Mouse (Mus musculus): Measurements from ENCODE around the gene Slc6a16. TPM values are rescaled to one million over a fixed set of nuclear protein-coding genes. Genes with fewer than 3 reads are reported as not detected.
A peak's percentile ranks its signal among the peaks of the same experiment; 100 is the strongest.

The Slc6a16 gene
- polyA plus RNA-seq, 1 experiment: 0.63 TPM

- Histone ChIP-seq H3K4me3 (ENCODE audit: low read depth, low read length) (no peak overlapping the region), H3K4me1 (ENCODE audit: control insufficient read depth, insufficient read depth, low read length) (peaks cover 7% of the 10 kb centered on the region), H3K27ac (ENCODE audit: insufficient read depth, low read length) (no peak overlapping the region), H3K27me3 (ENCODE audit: control insufficient read depth, insufficient read depth, low read length, poor library complexity, severe bottlenecking) (no peaks in the 10 kb centered on the region), H3K9ac (ENCODE audit: low read depth, poor library complexity, severe bottlenecking) (no peak overlapping the region), H3K9me3 (replicated peaks; ENCODE audit: control insufficient read depth, insufficient read depth, low read length, poor library complexity, severe bottlenecking) (no peaks in the 10 kb centered on the region), H3K36me3 (ENCODE audit: control insufficient read depth, insufficient read depth, low read length, poor library complexity, severe bottlenecking) (peaks cover 6% of the 10 kb centered on the region; the same call in 1 of the 2 replicates)
- TF ChIP-seq CTCF (IDR thresholded peaks at IDR 0.05; ENCODE audit: low read depth, low read length): no peak
- TF ChIP-seq EP300 (IDR thresholded peaks at IDR 0.05; ENCODE audit: insufficient read depth, low read depth, low read length): no peak
- TF ChIP-seq POLR2A (IDR thresholded peaks at IDR 0.05; ENCODE audit: insufficient read depth, low read length): no peak
Measured at GRCm38 (mm10) chr7:45226421-45226820, 14.5 kb upstream of the Slc6a16 start.

- H3K27ac ChIP-seq (ENCODE audit: insufficient read depth, low read length): peak overlapping the region; percentile 49
- peaks cover 7% of the 10 kb centered on the region for H3K4me1 ChIP-seq (ENCODE audit: control insufficient read depth, insufficient read depth, low read length)
- no peaks in the 10 kb centered on the region for H3K9me3 ChIP-seq (replicated peaks; ENCODE audit: control insufficient read depth, insufficient read depth, low read length, poor library complexity, severe bottlenecking)
- no peak overlapping the region for H3K9ac ChIP-seq (ENCODE audit: low read depth, poor library complexity, severe bottlenecking)
- peaks cover 11% of the 10 kb centered on the region; the same call in 1 of the 2 replicates for H3K36me3 ChIP-seq (ENCODE audit: control insufficient read depth, insufficient read depth, low read length, poor library complexity, severe bottlenecking)
- no peaks in the 10 kb centered on the region for H3K27me3 ChIP-seq (ENCODE audit: control insufficient read depth, insufficient read depth, low read length, poor library complexity, severe bottlenecking)
- no peak for TF ChIP-seq EP300 (IDR thresholded peaks at IDR 0.05; ENCODE audit: insufficient read depth, low read depth, low read length)
- TF ChIP-seq POLR2A (IDR thresholded peaks at IDR 0.05; ENCODE audit: insufficient read depth, low read length): no peak
- no peak for TF ChIP-seq CTCF (IDR thresholded peaks at IDR 0.05; ENCODE audit: low read depth, low read length)
- H3K4me3 ChIP-seq (ENCODE audit: low read depth, low read length): peak overlapping the region; percentile 1; the same call in 1 of the 2 replicates
Measured at GRCm38 (mm10) chr7:45228548-45228947, 12.3 kb upstream of the Slc6a16 start.

- Histone ChIP-seq H3K4me1 (ENCODE audit: control insufficient read depth, insufficient read depth, low read length) (peaks cover 7% of the 10 kb centered on the region), H3K9ac (ENCODE audit: low read depth, poor library complexity, severe bottlenecking) (no peak overlapping the region), H3K36me3 (ENCODE audit: control insufficient read depth, insufficient read depth, low read length, poor library complexity, severe bottlenecking) (peaks cover 11% of the 10 kb centered on the region; the same call in 1 of the 2 replicates), H3K27me3 (ENCODE audit: control insufficient read depth, insufficient read depth, low read length, poor library complexity, severe bottlenecking) (no peaks in the 10 kb centered on the region), H3K9me3 (replicated peaks; ENCODE audit: control insufficient read depth, insufficient read depth, low read length, poor library complexity, severe bottlenecking) (no peaks in the 10 kb centered on the region), H3K4me3 (ENCODE audit: low read depth, low read length) (no peak overlapping the region), H3K27ac (ENCODE audit: insufficient read depth, low read length) (peak overlapping the region; percentile 49)
- TF ChIP-seq POLR2A (IDR thresholded peaks at IDR 0.05; ENCODE audit: insufficient read depth, low read length) (no peak), EP300 (IDR thresholded peaks at IDR 0.05; ENCODE audit: insufficient read depth, low read depth, low read length) (0 out of 2 replicates have a peak, but pooled peaks have one; percentile 30), CTCF (IDR thresholded peaks at IDR 0.05; ENCODE audit: low read depth, low read length) (no peak)
Measured at GRCm38 (mm10) chr7:45229046-45229445, 11.8 kb upstream of the Slc6a16 start.

- Histone ChIP-seq H3K27ac (ENCODE audit: insufficient read depth, low read length) (peak overlapping the region; percentile 95), H3K9ac (ENCODE audit: low read depth, poor library complexity, severe bottlenecking) (no peak overlapping the region), H3K9me3 (replicated peaks; ENCODE audit: control insufficient read depth, insufficient read depth, low read length, poor library complexity, severe bottlenecking) (no peaks in the 10 kb centered on the region), H3K4me1 (ENCODE audit: control insufficient read depth, insufficient read depth, low read length) (peaks cover 7% of the 10 kb centered on the region), H3K36me3 (ENCODE audit: control insufficient read depth, insufficient read depth, low read length, poor library complexity, severe bottlenecking) (peaks cover 11% of the 10 kb centered on the region; the same call in 1 of the 2 replicates), H3K27me3 (ENCODE audit: control insufficient read depth, insufficient read depth, low read length, poor library complexity, severe bottlenecking) (no peaks in the 10 kb centered on the region), H3K4me3 (ENCODE audit: low read depth, low read length) (no peak overlapping the region)
- TF ChIP-seq EP300 (IDR thresholded peaks at IDR 0.05; ENCODE audit: insufficient read depth, low read depth, low read length) (peak; percentile 96), CTCF (IDR thresholded peaks at IDR 0.05; ENCODE audit: low read depth, low read length) (no peak), POLR2A (IDR thresholded peaks at IDR 0.05; ENCODE audit: insufficient read depth, low read length) (no peak)
Measured at GRCm38 (mm10) chr7:45229459-45230203, 11.3 kb upstream of the Slc6a16 start.

- Histone ChIP-seq H3K36me3 (ENCODE audit: control insufficient read depth, insufficient read depth, low read length, poor library complexity, severe bottlenecking) (0 out of 2 replicates have a peak, but pooled peaks cover 5% of the 10 kb centered on the region), H3K4me1 (ENCODE audit: control insufficient read depth, insufficient read depth, low read length) (peaks cover 7% of the 10 kb centered on the region), H3K4me3 (ENCODE audit: low read depth, low read length) (no peak overlapping the region), H3K27ac (ENCODE audit: insufficient read depth, low read length) (no peak overlapping the region), H3K9me3 (replicated peaks; ENCODE audit: control insufficient read depth, insufficient read depth, low read length, poor library complexity, severe bottlenecking) (no peaks in the 10 kb centered on the region), H3K27me3 (ENCODE audit: control insufficient read depth, insufficient read depth, low read length, poor library complexity, severe bottlenecking) (no peaks in the 10 kb centered on the region), H3K9ac (ENCODE audit: low read depth, poor library complexity, severe bottlenecking) (no peak overlapping the region)
- TF ChIP-seq CTCF (IDR thresholded peaks at IDR 0.05; ENCODE audit: low read depth, low read length) (no peak), POLR2A (IDR thresholded peaks at IDR 0.05; ENCODE audit: insufficient read depth, low read length) (no peak), EP300 (IDR thresholded peaks at IDR 0.05; ENCODE audit: insufficient read depth, low read depth, low read length) (no peak)
Measured at GRCm38 (mm10) chr7:45231192-45231591, 9.7 kb upstream of the Slc6a16 start.

GRCm38 (mm10) chr7:45231941-45232340, 8.9 kb upstream of the Slc6a16 start:
- H3K9me3 ChIP-seq (replicated peaks; ENCODE audit: control insufficient read depth, insufficient read depth, low read length, poor library complexity, severe bottlenecking): no peaks in the 10 kb centered on the region
- H3K4me1 ChIP-seq (ENCODE audit: control insufficient read depth, insufficient read depth, low read length): peaks cover 7% of the 10 kb centered on the region
- TF ChIP-seq CTCF (IDR thresholded peaks at IDR 0.05; ENCODE audit: low read depth, low read length) (no peak), POLR2A (IDR thresholded peaks at IDR 0.05; ENCODE audit: insufficient read depth, low read length) (no peak), EP300 (IDR thresholded peaks at IDR 0.05; ENCODE audit: insufficient read depth, low read depth, low read length) (no peak)
- H3K27me3 ChIP-seq (ENCODE audit: control insufficient read depth, insufficient read depth, low read length, poor library complexity, severe bottlenecking): no peaks in the 10 kb centered on the region
- no peak overlapping the region for H3K4me3 ChIP-seq (ENCODE audit: low read depth, low read length)
- no peak overlapping the region for H3K27ac ChIP-seq (ENCODE audit: insufficient read depth, low read length)
- H3K36me3 ChIP-seq (ENCODE audit: control insufficient read depth, insufficient read depth, low read length, poor library complexity, severe bottlenecking): 0 out of 2 replicates have a peak, but pooled peaks cover 5% of the 10 kb centered on the region
- H3K9ac ChIP-seq (ENCODE audit: low read depth, poor library complexity, severe bottlenecking): no peak overlapping the region

Data from ES-Bruce4 (cell line).